ENCODE assay signal across 8 mouse cellular contexts in the genomic region with DNA sequence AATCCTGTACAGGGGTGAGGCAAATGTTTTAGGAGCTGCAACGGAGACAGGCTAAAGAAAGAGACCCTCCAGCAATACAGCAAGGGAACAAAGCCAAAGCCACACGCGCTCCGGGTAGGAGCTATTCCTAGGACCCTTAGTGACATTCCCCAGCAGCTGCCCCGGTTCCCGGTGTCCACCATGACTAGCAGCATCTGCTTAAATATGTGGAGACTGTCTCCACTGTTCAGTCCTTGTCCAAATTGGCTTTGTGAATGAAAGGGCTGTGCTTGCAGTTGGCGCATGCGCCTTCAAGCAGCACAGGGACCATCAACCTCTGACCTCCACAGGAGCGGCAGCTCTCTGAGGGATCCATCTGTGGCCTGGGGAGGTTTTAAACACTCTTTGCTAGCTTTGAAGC. TPM values are rescaled to one million over a fixed set of nuclear protein-coding genes. Genes with fewer than 3 reads are reported as not detected.
A peak's percentile ranks its signal among the peaks of the same experiment; 100 is the strongest.
DNase-seq lines count a peak whose midpoint lies in the region; ATAC-seq and TF ChIP-seq lines count a peak whose summit lies in the region.
"Had no signal": no experiment of that assay in that cellular context is flagged by ENCODE, and none has a peak within 500 bp of the region (broad histone marks: within the 10 kb centered on the region; RNA-seq: fewer than 3 reads in every experiment).

No protein-coding gene starts in this region.

- ATAC-seq in hindbrain, embryonic 16.5 days: peak; percentile 15; the same call in 1 of the 2 replicates
- ATAC-seq in liver, embryonic 15.5 days (ENCODE audit: insufficient read depth): no peak; the same call in 1 of the 2 replicates
- no peak for ATAC-seq in stomach, postnatal 0 days (ENCODE audit: low FRiP score, low TSS enrichment)

- 15% methylated on average over 9 of the region's 9 CpGs for WGBS in hindbrain, embryonic 16.5 days
- 61% methylated on average over 9 of the region's 9 CpGs for WGBS in liver, embryonic 15.5 days (ENCODE audit: insufficient replicate concordance)
- WGBS in stomach, postnatal 0 days: 58% methylated on average over 9 of the region's 9 CpGs

- no peaks in the 10 kb centered on the region for H3K9me3 ChIP-seq in hindbrain, embryonic 16.5 days (ENCODE audit: control insufficient read depth, low read length)
- H3K9me3 ChIP-seq in liver, embryonic 15.5 days (replicated peaks): no peaks in the 10 kb centered on the region
- H3K9me3 ChIP-seq in stomach, postnatal 0 days (ENCODE audit: control insufficient read depth, low read length): no peaks in the 10 kb centered on the region

- H3K27me3 ChIP-seq in hindbrain, embryonic 16.5 days (replicated peaks; ENCODE audit: control insufficient read depth, insufficient read depth, low read length): no peaks in the 10 kb centered on the region
- H3K27me3 ChIP-seq in liver, embryonic 15.5 days: no peaks in the 10 kb centered on the region; the same call in 1 of the 2 replicates
- H3K27me3 ChIP-seq in stomach, postnatal 0 days (ENCODE audit: control insufficient read depth, insufficient read depth, low read length): no peaks in the 10 kb centered on the region

- H3K27ac ChIP-seq in hindbrain, embryonic 16.5 days (ENCODE audit: low read depth, low read length): no peak overlapping the region
- H3K27ac ChIP-seq in liver, embryonic 15.5 days (replicated peaks): no peak overlapping the region
- H3K27ac ChIP-seq in stomach, postnatal 0 days (replicated peaks): no peak overlapping the region

- peak overlapping the region; percentile 46 for H3K4me2 ChIP-seq in hindbrain, embryonic 16.5 days (ENCODE audit: low read length)
- peak overlapping the region; percentile 47 for H3K4me2 ChIP-seq in liver, embryonic 15.5 days
- H3K4me2 ChIP-seq in stomach, postnatal 0 days (replicated peaks; ENCODE audit: low read depth): no peak overlapping the region

- H3K9ac ChIP-seq in hindbrain, embryonic 16.5 days (ENCODE audit: low read depth, low read length): peak overlapping the region; percentile 52
- no peak overlapping the region for H3K9ac ChIP-seq in liver, embryonic 15.5 days
- no peak overlapping the region for H3K9ac ChIP-seq in stomach, postnatal 0 days (ENCODE audit: low read length)

- H3K4me1 ChIP-seq in hindbrain, embryonic 16.5 days (ENCODE audit: control insufficient read depth, insufficient read depth, low read depth, low read length): peaks cover 7% of the 10 kb centered on the region
- peaks cover 15% of the 10 kb centered on the region for H3K4me1 ChIP-seq in liver, embryonic 15.5 days (replicated peaks)
- H3K4me1 ChIP-seq in stomach, postnatal 0 days (replicated peaks; ENCODE audit: control insufficient read depth, insufficient read depth): peaks cover 4% of the 10 kb centered on the region

- peak; percentile 32 for DNase-seq in retina, postnatal 1 day
- no peak for DNase-seq in retina, embryonic 14.5 days (ENCODE audit: low spot score)
- no peak for DNase-seq in adrenal gland, postnatal 36 days
- no peak for DNase-seq in thymus, postnatal 25 days
- DNase-seq in stomach, postnatal 0 days (ENCODE audit: low spot score): no peak

- H3K36me3 ChIP-seq in hindbrain, embryonic 16.5 days (ENCODE audit: control insufficient read depth, insufficient read depth, low read length): no peaks in the 10 kb centered on the region
- H3K36me3 ChIP-seq in liver, embryonic 15.5 days (replicated peaks): no peaks in the 10 kb centered on the region
- H3K36me3 ChIP-seq in stomach, postnatal 0 days (ENCODE audit: control insufficient read depth, insufficient read depth, low read length): no peaks in the 10 kb centered on the region

- H3K4me3 ChIP-seq in hindbrain, embryonic 16.5 days (ENCODE audit: low read length): peak overlapping the region; percentile 15; the same call in 1 of the 2 replicates
- H3K4me3 ChIP-seq in liver, embryonic 15.5 days (replicated peaks): peak overlapping the region; percentile 36
- no peak overlapping the region for H3K4me3 ChIP-seq in stomach, postnatal 0 days (ENCODE audit: low read depth, low read length)
- H3K4me3 ChIP-seq: megakaryocyte, embryonic 14.5 days had no signal

- TF ChIP-seq CTCF in stomach, postnatal 0 days (IDR thresholded peaks at IDR 0.05; ENCODE audit: low read depth): no peak

- TF ChIP-seq EP300 in stomach, postnatal 0 days (optimal IDR thresholded peaks at IDR 0.05): no peak

RNA-seq across cellular contexts. Expression of gene Nid2, which starts 41.9 kb away (rescaled TPM):
- 33.7 and 58.6 TPM in 2 replicates for polyA plus RNA-seq in hindbrain, embryonic 16.5 days (2015; fragmentation: Nextera tagmentation; extraction: Ambion mirVana)
- polyA plus RNA-seq in liver, embryonic 15.5 days (2015; fragmentation: Nextera tagmentation; extraction: Ambion mirVana): 12.8 and 13.1 TPM in 2 replicates
- 10 to 100 TPM; 24.8 to 32.8 TPM for total RNA-seq in adrenal gland, postnatal 36 days (2021)
- polyA plus RNA-seq in stomach, postnatal 0 days (2015; fragmentation: Nextera tagmentation; extraction: Ambion mirVana): 13.5 and 16.4 TPM in 2 replicates
